Mouse (Mus musculus) liver, embryonic 11.5 days (tissue): ENCODE measurements around the gene Kl. TPM values are rescaled to one million over a fixed set of nuclear protein-coding genes. Genes with fewer than 3 reads are reported as not detected.

Experiments used
- ATAC-seq: fragments of 200-750 bp; cut with Nextera tagmentation; replicated peaks from 2 replicates; pipeline ENCODE4 v1.8.0; 2017; ENCODE audit warnings: moderate number of reproducible peaks, mild to moderate bottlenecking, moderate TSS enrichment, moderate library complexity; ENCODE audit not compliant: low FRiP score
- DNase-seq: peaks from one replicate; pipeline ENCODE4 v3.0.0-alpha.2; 2017; ENCODE audit warnings: low spot score
- H3K27ac ChIP-seq: fragments of 300-500 bp; sonication (generic); 2 replicates; pipeline ENCODE4 v1.5.1; 2014; ENCODE audit warnings: mild to moderate bottlenecking, low read depth, low read length, control low read depth
- H3K27me3 ChIP-seq: fragments of 300-500 bp; sonication (generic); replicated peaks from 2 replicates; pipeline ENCODE4 v1.6.1; 2014; ENCODE audit warnings: low read length, mixed read lengths; ENCODE audit not compliant: control insufficient read depth, insufficient read depth
- H3K36me3 ChIP-seq: fragments of 300-500 bp; sonication (generic); 2 replicates; pipeline ENCODE4 v1.6.1; 2014; ENCODE audit warnings: mild to moderate bottlenecking, low read length, moderate library complexity, mixed read lengths; ENCODE audit not compliant: control insufficient read depth, insufficient read depth
- H3K4me1 ChIP-seq: fragments of 300-500 bp; sonication (generic); replicated peaks from 2 replicates; pipeline ENCODE4 v1.6.1; 2014; ENCODE audit warnings: low read length, mixed read lengths; ENCODE audit not compliant: control insufficient read depth, insufficient read depth
- H3K4me2 ChIP-seq: fragments of 300-500 bp; sonication (generic); 2 replicates; pipeline ENCODE4 v1.6.1; 2014; ENCODE audit warnings: mild to moderate bottlenecking, control low read depth, moderate library complexity
- H3K4me3 ChIP-seq: fragments of 300-500 bp; sonication (generic); 2 replicates; pipeline ENCODE4 v1.5.1; 2014; ENCODE audit warnings: low read depth, low read length, control low read depth
- H3K9ac ChIP-seq: fragments of 300-500 bp; sonication (generic); 2 replicates; pipeline ENCODE4 v1.6.1; 2014; ENCODE audit warnings: low read depth, low read length, control low read depth
- H3K9me3 ChIP-seq: fragments of 300-500 bp; sonication (generic); 2 replicates; pipeline ENCODE4 v1.6.1; 2016; ENCODE audit warnings: low read length, inconsistent platforms, mixed read lengths; ENCODE audit not compliant: control insufficient read depth
- WGBS: fragments of 180-500 bp; shearing (Covaris S2); extraction: QIAGEN DNeasy Blood & Tissue Kit; methylation state at CpG from one replicate; pipeline ENCODE4 v1.1.7; 2014; 5-methylcytosine and 5-hydroxymethylcytosine counted together
- polyA plus RNA-seq: library from polyadenylated mRNA; unstranded; fragments of >200 nt; fragmentation: Nextera tagmentation; extraction: Ambion mirVana; gene quantifications from 2 replicates; pipeline ENCODE4 v1.2.1, GENCODE M21; 2014

The Kl gene
- not detected in 2 replicates for polyA plus RNA-seq

- Histone ChIP-seq H3K9me3 (no peaks in the 10 kb centered on the region), H3K4me2 (peak within 1 kb of the TSS; percentile 66), H3K9ac (no peak within 1 kb of the TSS), H3K4me1 (no peaks in the 10 kb centered on the region), H3K4me3 (peak within 1 kb of the TSS; percentile 49), H3K36me3 (no peaks in the 10 kb centered on the region), H3K27me3 (peaks cover 35% of the 10 kb centered on the region), H3K27ac (no peak within 1 kb of the TSS)
- ATAC-seq, result 0 out of 2 replicates have a peak, but pooled peaks have one; percentile 7
- DNase-seq, result no peak
- WGBS, result 5% methylated on average over 15 of the region's 22 CpGs
Measured at GRCm38 (mm10) chr5:150952328-150952668, at the start of gene Kl. Kl (plus strand) TSS chr5:150952607.

GRCm38 (mm10) chr5:150906053-150907040, 46.1 kb upstream of the Kl start:
- WGBS, result 31% methylated on average over 9 of the region's 9 CpGs
- DNase-seq, result no peak
- no peaks in the 10 kb centered on the region for H3K27me3 ChIP-seq
- H3K4me1 ChIP-seq, result no peaks in the 10 kb centered on the region
- H3K4me3 ChIP-seq, result no peak overlapping the region
- no peak overlapping the region for H3K27ac ChIP-seq
- no peaks in the 10 kb centered on the region for H3K36me3 ChIP-seq
- 0 out of 2 replicates have a peak, but pooled peaks cover 2% of the 10 kb centered on the region for H3K9me3 ChIP-seq
- no peak overlapping the region for H3K9ac ChIP-seq
- no peak overlapping the region for H3K4me2 ChIP-seq
- no peak for ATAC-seq

DNA sequence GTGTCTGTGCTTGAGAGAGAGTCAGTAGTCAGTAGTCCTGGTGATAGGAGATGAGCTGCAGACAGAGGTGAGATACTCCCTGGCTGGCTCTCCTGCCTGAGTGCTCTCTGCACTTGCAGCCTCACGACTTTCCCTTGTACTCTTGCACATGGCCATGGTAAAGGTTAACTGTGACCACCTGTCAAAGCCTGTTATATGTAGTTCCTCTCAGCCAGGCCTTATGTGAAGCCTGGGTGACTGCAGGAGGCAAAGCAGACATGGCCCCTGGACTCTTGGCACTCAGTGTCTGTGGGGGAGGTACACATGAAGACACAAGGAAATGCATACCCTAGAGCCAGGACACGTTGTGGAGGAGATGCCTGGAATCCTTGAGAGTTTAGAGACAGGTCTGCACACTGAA, 40.3 kb upstream of the Kl start:
- Histone ChIP-seq H3K9me3 (0 out of 2 replicates have a peak, but pooled peaks cover 2% of the 10 kb centered on the region), H3K36me3 (no peaks in the 10 kb centered on the region), H3K27me3 (no peaks in the 10 kb centered on the region), H3K9ac (no peak overlapping the region), H3K27ac (no peak overlapping the region), H3K4me3 (no peak overlapping the region), H3K4me2 (no peak overlapping the region), H3K4me1 (no peaks in the 10 kb centered on the region)
- ATAC-seq (no peak), DNase-seq (no peak)
- WGBS, result 28% methylated on average over 2 of the region's 2 CpGs

- Histone ChIP-seq H3K4me2 (no peak overlapping the region), H3K36me3 (no peaks in the 10 kb centered on the region), H3K4me1 (no peaks in the 10 kb centered on the region), H3K4me3 (no peak overlapping the region), H3K9ac (no peak overlapping the region), H3K27me3 (no peaks in the 10 kb centered on the region), H3K27ac (no peak overlapping the region), H3K9me3 (0 out of 2 replicates have a peak, but pooled peaks cover 2% of the 10 kb centered on the region)
- DNase-seq (no peak), ATAC-seq (no peak)
- 50% methylated on average over 5 of the region's 5 CpGs for WGBS
Measured at GRCm38 (mm10) chr5:150912656-150913055, 39.8 kb upstream of the Kl start.

DNA sequence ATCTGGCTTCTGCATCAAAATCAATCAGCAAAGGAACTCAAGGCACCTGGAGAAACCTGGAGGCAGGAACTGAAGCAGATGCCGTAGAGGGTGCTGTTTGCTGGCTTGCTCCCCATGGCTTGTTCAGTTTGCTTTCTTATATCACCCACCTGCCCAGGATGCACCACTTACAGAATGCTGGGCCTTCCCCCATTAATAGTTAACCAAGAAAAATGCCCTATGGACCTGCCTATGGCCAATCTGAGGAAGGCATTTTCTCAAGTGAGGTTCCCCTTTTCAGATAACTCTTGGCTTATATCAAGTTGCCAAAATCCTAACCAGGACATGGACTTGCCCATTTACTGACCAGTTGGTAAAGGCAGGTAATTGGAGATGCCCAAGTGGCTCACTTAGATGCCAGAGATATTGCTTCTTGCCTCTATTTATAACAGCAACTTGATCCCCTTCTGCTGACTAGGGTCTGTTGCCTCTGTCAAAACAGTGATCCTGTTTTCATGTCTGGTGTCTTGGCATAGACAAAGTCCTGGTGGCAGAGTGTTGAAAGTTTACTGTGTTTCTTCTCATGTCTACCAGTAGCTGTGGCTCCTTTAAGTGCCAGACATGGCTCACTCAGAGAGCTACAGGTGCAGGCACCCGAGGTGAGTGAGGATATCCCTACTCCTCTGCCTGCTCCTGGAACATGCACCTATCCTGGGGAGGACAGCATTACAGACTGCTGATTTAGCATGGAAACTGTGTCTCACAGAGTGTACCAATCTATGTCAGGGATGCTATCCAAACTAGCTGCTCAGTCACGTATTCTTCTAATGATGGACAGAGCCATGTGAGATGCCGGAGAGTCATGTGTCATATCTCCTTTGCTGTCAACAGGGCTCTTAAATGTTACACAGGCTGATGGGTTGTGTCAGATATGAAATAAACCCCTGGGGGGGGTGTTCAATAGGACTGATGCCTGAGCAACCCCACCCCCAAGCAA, 37.0 kb upstream of the Kl start:
- H3K27ac ChIP-seq, result no peak overlapping the region
- no peaks in the 10 kb centered on the region for H3K9me3 ChIP-seq
- DNase-seq (no peak), ATAC-seq (no peak)
- H3K4me1 ChIP-seq, result no peaks in the 10 kb centered on the region
- no peak overlapping the region for H3K9ac ChIP-seq
- H3K4me2 ChIP-seq, result no peak overlapping the region
- no peaks in the 10 kb centered on the region for H3K36me3 ChIP-seq
- H3K27me3 ChIP-seq, result no peaks in the 10 kb centered on the region
- H3K4me3 ChIP-seq, result no peak overlapping the region
- WGBS, result 72% methylated on average over 4 of the region's 4 CpGs

- DNase-seq (no peak), ATAC-seq (no peak)
Measured at GRCm38 (mm10) chr5:150917131-150917858, 35.1 kb upstream of the Kl start.

DNA sequence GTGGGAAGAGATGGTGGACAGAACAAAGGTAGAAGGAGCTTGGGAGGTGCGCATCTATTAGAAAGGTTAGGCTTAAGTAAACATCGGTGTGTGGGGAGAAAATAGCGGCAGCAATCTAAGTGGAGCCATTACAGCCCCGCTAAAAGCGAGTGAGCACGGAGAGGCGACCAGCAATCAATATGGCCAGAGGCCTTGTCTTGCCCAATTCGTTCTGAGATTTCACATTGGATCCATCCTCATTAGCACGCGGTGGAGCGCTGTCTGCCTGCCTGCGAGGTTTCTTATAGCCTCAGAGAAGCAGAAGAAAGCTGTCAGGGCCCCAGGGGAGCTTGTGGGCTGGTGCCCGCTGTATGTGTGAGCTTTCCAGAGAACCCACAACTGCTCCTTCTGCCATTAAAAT, 33.8 kb upstream of the Kl start:
- H3K4me1 ChIP-seq, result no peaks in the 10 kb centered on the region
- H3K36me3 ChIP-seq, result no peaks in the 10 kb centered on the region
- H3K4me2 ChIP-seq, result no peak overlapping the region
- DNase-seq (no peak), ATAC-seq (no peak)
- H3K9me3 ChIP-seq, result no peaks in the 10 kb centered on the region
- no peak overlapping the region for H3K27ac ChIP-seq
- 76% methylated on average over 13 of the region's 13 CpGs for WGBS
- no peak overlapping the region for H3K9ac ChIP-seq
- no peaks in the 10 kb centered on the region for H3K27me3 ChIP-seq
- H3K4me3 ChIP-seq, result no peak overlapping the region

More at GRCm38 (mm10) chr5:150917131-150917858, 35.1 kb upstream of the Kl start:
- Histone ChIP-seq H3K9me3 (no peaks in the 10 kb centered on the region), H3K27ac (no peak overlapping the region), H3K4me2 (no peak overlapping the region), H3K9ac (no peak overlapping the region), H3K4me1 (no peaks in the 10 kb centered on the region), H3K4me3 (no peak overlapping the region), H3K27me3 (no peaks in the 10 kb centered on the region), H3K36me3 (no peaks in the 10 kb centered on the region)
- WGBS, result 79% methylated on average over 21 of the region's 21 CpGs

GRCm38 (mm10) chr5:150919269-150919668, 33.1 kb upstream of the Kl start:
- no peaks in the 10 kb centered on the region for H3K36me3 ChIP-seq
- DNase-seq, result no peak
- H3K4me3 ChIP-seq, result no peak overlapping the region
- H3K4me1 ChIP-seq, result no peaks in the 10 kb centered on the region
- no peak for ATAC-seq
- no peaks in the 10 kb centered on the region for H3K27me3 ChIP-seq
- no peak overlapping the region for H3K9ac ChIP-seq
- H3K9me3 ChIP-seq, result no peaks in the 10 kb centered on the region
- no peak overlapping the region for H3K4me2 ChIP-seq
- 83% methylated on average over 4 of the region's 4 CpGs for WGBS
- H3K27ac ChIP-seq, result no peak overlapping the region
